Mouse (Mus musculus) megakaryocyte, embryonic 14.5 days (primary cell): ENCODE results near the gene Arhgef39.

Source experiments
- FLI1 ChIP-seq: IDR thresholded peaks from 2 replicates; pipeline ENCODE4 v1.6.1; 2012; ENCODE audit warnings: low read length, inconsistent platforms, mixed read lengths
- GATA1 ChIP-seq: IDR thresholded peaks from 3 replicates; pipeline ENCODE4 v1.6.1; 2012; ENCODE audit warnings: mixed read lengths, low read length, inconsistent platforms, borderline replicate concordance

- TF ChIP-seq GATA1: no peak
- no peak for TF ChIP-seq FLI1
These were observed 20.3 kb downstream of the Arhgef39 start for GRCm38 (mm10) chr4:43478906-43479832.
